Mouse (Mus musculus): ENCODE measurements around the gene Dnmt3l.
"Not testable (repeated sequence)": the region's sequence is repeated elsewhere in the genome, so short reads cannot be mapped to it uniquely, and the experiment has no call there.

The Dnmt3l gene

GRCm38 (mm10) chr10:78041647-78042046 lies at the start of gene Dnmt3l:
Gene Dnmt3l (plus strand): TSS chr10:78041947.
- no peak for DNase-seq (ENCODE audit: low read depth, low spot score)

GRCm38 (mm10) chr10:77995639-77996038 lies 46.1 kb upstream of the Dnmt3l start:
- DNase-seq (ENCODE audit: low read depth, low spot score), result no peak

GRCm38 (mm10) chr10:78000200-78000599 lies 41.5 kb upstream of the Dnmt3l start:
- no peak for DNase-seq (ENCODE audit: low read depth, low spot score)

- DNase-seq (ENCODE audit: low read depth, low spot score), result no peak
These were observed 40.0 kb upstream of the Dnmt3l start for GRCm38 (mm10) chr10:78001796-78002195.

GRCm38 (mm10) chr10:78002316-78002715 lies 39.4 kb upstream of the Dnmt3l start:
- no peak for DNase-seq (ENCODE audit: low read depth, low spot score)

- DNase-seq (ENCODE audit: low read depth, low spot score), result no peak
These were observed 37.2 kb upstream of the Dnmt3l start for GRCm38 (mm10) chr10:78004479-78005100.

GRCm38 (mm10) chr10:78005791-78006438 lies 35.8 kb upstream of the Dnmt3l start:
- no peak for DNase-seq (ENCODE audit: low read depth, low spot score)

- DNase-seq (ENCODE audit: low read depth, low spot score), result no peak
These were observed 34.5 kb upstream of the Dnmt3l start for GRCm38 (mm10) chr10:78007203-78007602.

- no peak for DNase-seq (ENCODE audit: low read depth, low spot score)
These were observed 33.6 kb upstream of the Dnmt3l start for GRCm38 (mm10) chr10:78008169-78008568.

GRCm38 (mm10) chr10:78009184-78009944 lies 32.4 kb upstream of the Dnmt3l start:
- DNase-seq (ENCODE audit: low read depth, low spot score), result peak; percentile 89

GRCm38 (mm10) chr10:78009945-78010293 lies 31.8 kb upstream of the Dnmt3l start, which contains the start of gene Pfkl:
Gene Pfkl (minus strand): TSS chr10:78010083.
- no peak for DNase-seq (ENCODE audit: low read depth, low spot score)

GRCm38 (mm10) chr10:78010335-78010734 lies 31.4 kb upstream of the Dnmt3l start:
- no peak for DNase-seq (ENCODE audit: low read depth, low spot score)

- DNase-seq (ENCODE audit: low read depth, low spot score), result not testable (repeated sequence)
These were observed 30.6 kb upstream of the Dnmt3l start for GRCm38 (mm10) chr10:78011116-78011515.

- DNase-seq (ENCODE audit: low read depth, low spot score), result no peak
These were observed 28.9 kb upstream of the Dnmt3l start for GRCm38 (mm10) chr10:78012661-78013495.

- DNase-seq (ENCODE audit: low read depth, low spot score), result no peak
These were observed 26.3 kb upstream of the Dnmt3l start for GRCm38 (mm10) chr10:78015489-78015888.

GRCm38 (mm10) chr10:78016366-78016765 lies 25.4 kb upstream of the Dnmt3l start:
- no peak for DNase-seq (ENCODE audit: low read depth, low spot score)

- peak; percentile 79 for DNase-seq (ENCODE audit: low read depth, low spot score)
These were observed 22.9 kb upstream of the Dnmt3l start for GRCm38 (mm10) chr10:78018797-78019203.

GRCm38 (mm10) chr10:78019291-78019690 lies 22.5 kb upstream of the Dnmt3l start:
- no peak for DNase-seq (ENCODE audit: low read depth, low spot score)

- DNase-seq (ENCODE audit: low read depth, low spot score), result not testable (repeated sequence)
These were observed 21.8 kb upstream of the Dnmt3l start for GRCm38 (mm10) chr10:78019984-78020383.

- not testable (repeated sequence) for DNase-seq (ENCODE audit: low read depth, low spot score)
These were observed 16.3 kb upstream of the Dnmt3l start for GRCm38 (mm10) chr10:78025453-78025852.

- DNase-seq (ENCODE audit: low read depth, low spot score), result peak; percentile 62
These were observed 13.6 kb upstream of the Dnmt3l start for GRCm38 (mm10) chr10:78028129-78028528.

- no peak for DNase-seq (ENCODE audit: low read depth, low spot score)
These were observed 12.7 kb upstream of the Dnmt3l start for GRCm38 (mm10) chr10:78029080-78029479.

Data from embryo, embryonic 11.5 days (tissue).